12 mouse cellular contexts compared by ENCODE assay signal in the genomic region with DNA sequence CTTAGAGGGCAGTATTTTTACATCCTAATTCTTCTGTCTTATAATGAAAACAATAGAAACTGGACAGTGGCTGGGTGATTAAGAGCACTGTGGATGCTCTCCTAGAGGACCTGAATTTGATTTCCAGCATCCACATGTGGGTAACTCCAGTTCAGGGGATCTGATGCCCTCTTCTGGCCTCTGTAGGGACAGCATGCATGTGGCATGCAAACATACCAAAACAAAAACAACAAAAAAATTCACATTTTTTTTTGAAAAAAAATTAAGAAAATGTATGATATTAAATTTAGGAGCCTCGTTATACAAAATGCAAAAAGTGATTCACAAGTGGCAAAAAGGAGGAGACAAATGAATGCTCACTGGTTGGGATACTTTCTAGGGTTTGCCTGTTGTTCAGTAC. TPM values are rescaled to one million over a fixed set of nuclear protein-coding genes. Genes with fewer than 3 reads are reported as not detected.
DNase-seq lines count a peak whose midpoint lies in the region; ATAC-seq and TF ChIP-seq lines count a peak whose summit lies in the region.
"Had no signal": no experiment of that assay in that cellular context is flagged by ENCODE, and none has a peak within 500 bp of the region (broad histone marks: within the 10 kb centered on the region; RNA-seq: fewer than 3 reads in every experiment).

No protein-coding gene starts in this region.

- DNase-seq in kidney, adult 2 months, result no peak
- peak; percentile 37 for DNase-seq in thymus, adult 2 months
- DNase-seq in thymus, postnatal 10 days (ENCODE audit: low spot score in 2 of 2), result no peak
- no peak for DNase-seq in right cerebral cortex, adult 18-20 months
- no peak for DNase-seq in gastrocnemius, adult 8-10 months (ENCODE audit: low spot score in 2 of 2)
- DNase-seq: retina, postnatal 1 day had no signal

- TF ChIP-seq CTCF in kidney, adult 2 months (conservative IDR thresholded peaks at IDR 0.05; ENCODE audit: insufficient read depth, insufficient read length, low read depth, low read length), result peak; percentile 48
- no peak for TF ChIP-seq CTCF in thymus, adult 2 months (IDR thresholded peaks at IDR 0.05; ENCODE audit: borderline replicate concordance, control insufficient read depth, extremely low read depth, insufficient read depth, low read length, poor library complexity)
- peak; percentile 33; the same call in 1 of the 2 replicates for TF ChIP-seq CTCF in bone marrow, adult 2 months (IDR thresholded peaks at IDR 0.05; ENCODE audit: control insufficient read depth, insufficient read depth, low read length)

- no peaks in the 10 kb centered on the region for H3K36me3 ChIP-seq in kidney, adult 2 months (ENCODE audit: control insufficient read depth, insufficient read depth, low read length)
- no peaks in the 10 kb centered on the region for H3K36me3 ChIP-seq in kidney, embryonic 15.5 days
- H3K36me3 ChIP-seq in thymus, adult 2 months (ENCODE audit: control insufficient read depth, insufficient read depth, low read length), result no peaks in the 10 kb centered on the region

- no peak overlapping the region for H3K4me2 ChIP-seq in kidney, embryonic 15.5 days

- H3K4me3 ChIP-seq in kidney, adult 2 months (ENCODE audit: insufficient read depth, low read depth, low read length), result no peak overlapping the region
- no peak overlapping the region for H3K4me3 ChIP-seq in kidney, embryonic 15.5 days (replicated peaks)
- no peak overlapping the region for H3K4me3 ChIP-seq in thymus, adult 2 months (ENCODE audit: control insufficient read depth, insufficient read depth, low read length)
- no peak overlapping the region for H3K4me3 ChIP-seq in bone marrow, adult 2 months (replicated peaks; ENCODE audit: control insufficient read depth, low read depth, low read length)
- H3K4me3 ChIP-seq: myocyte had no signal

- no peak for ATAC-seq in kidney, embryonic 15.5 days (replicated peaks; ENCODE audit: low FRiP score)

- H3K27me3 ChIP-seq in kidney, adult 2 months (replicated peaks; ENCODE audit: control insufficient read depth, insufficient read depth, low read length), result no peaks in the 10 kb centered on the region
- H3K27me3 ChIP-seq in kidney, embryonic 15.5 days, result no peaks in the 10 kb centered on the region; the same call in 1 of the 2 replicates
- H3K27me3 ChIP-seq in thymus, adult 2 months (ENCODE audit: control insufficient read depth, insufficient read depth, low read length), result no peaks in the 10 kb centered on the region

- WGBS in kidney, adult 2 months, result 66% methylated on average over 1 of the region's 1 CpGs
- 42% methylated on average over 1 of the region's 1 CpGs for WGBS in kidney, embryonic 15.5 days
- 70% methylated on average over 1 of the region's 1 CpGs for WGBS in thymus, adult 2 months
- 45% methylated on average over 1 of the region's 1 CpGs for WGBS in bone marrow, adult 2 months

- no peak overlapping the region for H3K9ac ChIP-seq in kidney, embryonic 15.5 days

- H3K9me3 ChIP-seq in kidney, embryonic 15.5 days (replicated peaks), result no peaks in the 10 kb centered on the region

- TF ChIP-seq POLR2A in kidney, adult 2 months (IDR thresholded peaks at IDR 0.05; ENCODE audit: low read depth, low read length), result no peak
- no peak for TF ChIP-seq POLR2A in thymus, adult 2 months (IDR thresholded peaks at IDR 0.05; ENCODE audit: control insufficient read depth, extremely low read depth, insufficient read depth, low read length, poor library complexity)
- no peak for TF ChIP-seq POLR2A in bone marrow, adult 2 months (IDR thresholded peaks at IDR 0.05; ENCODE audit: borderline replicate concordance, control insufficient read depth, low read depth, low read length)

- no peak overlapping the region for H3K27ac ChIP-seq in kidney, adult 2 months (ENCODE audit: insufficient read depth, low read depth, low read length)
- H3K27ac ChIP-seq in kidney, embryonic 15.5 days, result no peak overlapping the region
- no peak overlapping the region for H3K27ac ChIP-seq in thymus, adult 2 months (ENCODE audit: control insufficient read depth, insufficient read depth, low read length)
- no peak overlapping the region for H3K27ac ChIP-seq in bone marrow, adult 2 months (ENCODE audit: control insufficient read depth, insufficient read depth, low read depth, low read length, poor library complexity)
- H3K27ac ChIP-seq: macrophage had no signal

- no peaks in the 10 kb centered on the region for H3K4me1 ChIP-seq in kidney, adult 2 months (ENCODE audit: control insufficient read depth, insufficient read depth, low read length)
- peaks cover 5% of the 10 kb centered on the region; the same call in 1 of the 2 replicates for H3K4me1 ChIP-seq in kidney, embryonic 15.5 days
- peaks cover 9% of the 10 kb centered on the region; the same call in 1 of the 2 replicates for H3K4me1 ChIP-seq in thymus, adult 2 months (replicated peaks; ENCODE audit: control insufficient read depth, insufficient read depth, low read length)
- no peaks in the 10 kb centered on the region for H3K4me1 ChIP-seq in bone marrow, adult 2 months (ENCODE audit: control insufficient read depth, insufficient read depth, low read length)

RNA-seq across cellular contexts. Expression of a gene that starts 3.6 kb away (rescaled TPM):
- 2.2 and 2.3 TPM in 2 replicates for polyA plus RNA-seq in kidney, adult 2 months (2012; rRNA removed)
- 2.1 TPM in 2 replicates for polyA plus RNA-seq in kidney, embryonic 15.5 days (2015; fragmentation: Nextera tagmentation; extraction: Ambion mirVana)
- 0.24 and 0.65 TPM in 2 replicates for polyA plus RNA-seq in thymus, adult 2 months (2012; rRNA removed)
- 0.97 and 1.1 TPM in 2 replicates for polyA plus RNA-seq in bone marrow, adult 2 months (2011; ENCODE audit: insufficient read depth, insufficient read length, low replicate concordance, missing spikeins)
- not detected for total RNA-seq in gastrocnemius, adult 8-10 months (2022)
- total RNA-seq: left cerebral cortex, postnatal 25 days had no signal
- polyA plus RNA-seq: macrophage, myocyte had no signal

RNA-seq across cellular contexts. Expression of a gene that starts 27.3 kb away (rescaled TPM):
- 0.33 TPM in 1 of 2 replicates, not detected in the other for polyA plus RNA-seq in kidney, adult 2 months (2012; rRNA removed)
- polyA plus RNA-seq in kidney, embryonic 15.5 days (2015; fragmentation: Nextera tagmentation; extraction: Ambion mirVana), result 3.2 and 3.8 TPM in 2 replicates
- not detected in 2 replicates for polyA plus RNA-seq in thymus, adult 2 months (2012; rRNA removed)
- polyA plus RNA-seq in bone marrow, adult 2 months (2011; ENCODE audit: insufficient read depth, insufficient read length, low replicate concordance, missing spikeins), result not detected in 2 replicates
- total RNA-seq in gastrocnemius, adult 8-10 months (2022), result not detected
- total RNA-seq: heart, postnatal 25 days had no signal
- polyA plus RNA-seq: macrophage, myocyte had no signal

RNA-seq across cellular contexts. Expression of a gene that starts 56.7 kb away (rescaled TPM):
- 3.8 and 4.3 TPM in 2 replicates for polyA plus RNA-seq in kidney, adult 2 months (2012; rRNA removed)
- 4.4 and 5.6 TPM in 2 replicates for polyA plus RNA-seq in kidney, embryonic 15.5 days (2015; fragmentation: Nextera tagmentation; extraction: Ambion mirVana)
- 2.5 and 3.7 TPM in 2 replicates for polyA plus RNA-seq in thymus, adult 2 months (2012; rRNA removed)
- 12.7 and 47.0 TPM in 2 replicates for polyA plus RNA-seq in bone marrow, adult 2 months (2011; ENCODE audit: insufficient read depth, insufficient read length, low replicate concordance, missing spikeins)
- 1 to 10 TPM in 1 of 4 experiments, under 1 TPM in 3; 0.58 to 1.2 (median 0.74) TPM for total RNA-seq in gastrocnemius, adult 8-10 months (2022)
